Mouse (Mus musculus): ENCODE measurements at regions not wholly inside any gene's neighbourhood (a gene's known extent, or its start where the extent isn't known, plus 50 kb on each side); places are given as distances from the start of the nearest gene placed in this dataset.

DNA sequence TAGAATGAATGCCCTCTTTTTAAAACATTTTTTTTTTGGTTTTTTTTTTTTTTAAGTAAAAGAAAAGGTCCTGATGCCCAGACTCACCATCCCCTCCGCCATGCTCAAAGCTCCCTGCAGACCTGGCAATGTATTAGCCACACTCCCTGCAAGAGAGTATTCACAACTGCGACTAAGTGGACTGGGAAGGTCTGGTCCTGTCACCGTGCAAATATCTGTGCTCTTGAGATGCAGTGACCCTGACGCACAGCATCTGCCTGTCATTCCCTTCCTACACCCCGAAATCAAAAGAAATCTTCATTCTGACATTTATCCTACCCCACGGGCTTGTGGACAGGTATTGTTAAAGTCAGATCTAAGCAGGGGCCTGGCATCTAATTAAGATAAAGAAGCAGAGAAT is 95.4 kb upstream of the Dio3 start:
- no peak overlapping the region for H3K4me3 ChIP-seq
- no peak overlapping the region for H3K27ac ChIP-seq
- DNase-seq = no peak
- intact Hi-C loops (cut with DNase I) = no loop called here
- TF ChIP-seq CTCF (IDR thresholded peaks at IDR 0.05) = no peak

- H3K27ac ChIP-seq = no peak overlapping the region
- DNase-seq = no peak
- H3K4me3 ChIP-seq = no peak overlapping the region
- intact Hi-C loops (cut with DNase I) = no loop called here
- no peak for TF ChIP-seq CTCF (IDR thresholded peaks at IDR 0.05)
These were observed 93.5 kb upstream of the Dio3 start for GRCm38 (mm10) chr12:110185399-110185798.

DNA sequence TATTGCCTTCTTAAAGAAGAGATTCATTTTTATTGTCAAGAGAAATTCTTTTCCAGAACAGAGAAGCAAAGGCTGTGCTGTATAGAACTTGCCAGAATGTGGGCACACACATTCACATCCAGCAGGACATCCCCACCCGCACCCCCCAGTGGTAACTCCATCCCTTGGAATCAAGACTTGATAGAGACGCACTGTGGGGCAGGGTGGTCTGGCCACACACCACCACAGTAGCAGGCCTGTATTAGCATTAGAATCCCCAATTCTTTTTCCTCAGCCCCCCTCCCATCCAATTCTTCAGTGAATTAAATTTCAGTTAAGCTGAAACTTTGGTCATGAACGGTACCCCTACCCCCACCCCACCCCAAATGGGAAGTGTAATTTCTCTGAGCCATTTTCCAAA is 92.5 kb upstream of the Dio3 start:
- no peak overlapping the region for H3K4me3 ChIP-seq
- TF ChIP-seq CTCF (IDR thresholded peaks at IDR 0.05) = no peak
- intact Hi-C loops (cut with DNase I) = no loop called here
- no peak overlapping the region for H3K27ac ChIP-seq
- no peak for DNase-seq

DNA sequence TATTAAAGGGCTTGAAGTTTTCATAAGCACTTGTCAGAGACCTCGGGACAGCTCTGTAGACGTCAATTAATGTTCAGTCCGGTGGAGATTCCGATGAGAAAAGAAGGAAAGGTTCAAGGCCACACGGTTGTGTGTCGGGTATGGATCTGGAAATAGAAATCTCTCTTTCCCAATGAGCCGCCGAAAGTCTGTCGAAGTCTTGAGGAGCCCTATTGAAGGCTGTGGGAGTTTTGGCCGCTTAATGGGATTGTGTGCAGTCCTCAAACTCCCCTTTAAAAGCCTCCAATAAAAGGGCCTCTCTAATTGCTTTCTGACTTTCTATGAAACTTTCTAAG is 92.0 kb upstream of the Dio3 start:
- H3K27ac ChIP-seq = no peak overlapping the region
- no peak overlapping the region for H3K4me3 ChIP-seq
- DNase-seq = no peak
- TF ChIP-seq CTCF (IDR thresholded peaks at IDR 0.05) = no peak
- intact Hi-C loops (cut with DNase I) = no loop called here

DNA sequence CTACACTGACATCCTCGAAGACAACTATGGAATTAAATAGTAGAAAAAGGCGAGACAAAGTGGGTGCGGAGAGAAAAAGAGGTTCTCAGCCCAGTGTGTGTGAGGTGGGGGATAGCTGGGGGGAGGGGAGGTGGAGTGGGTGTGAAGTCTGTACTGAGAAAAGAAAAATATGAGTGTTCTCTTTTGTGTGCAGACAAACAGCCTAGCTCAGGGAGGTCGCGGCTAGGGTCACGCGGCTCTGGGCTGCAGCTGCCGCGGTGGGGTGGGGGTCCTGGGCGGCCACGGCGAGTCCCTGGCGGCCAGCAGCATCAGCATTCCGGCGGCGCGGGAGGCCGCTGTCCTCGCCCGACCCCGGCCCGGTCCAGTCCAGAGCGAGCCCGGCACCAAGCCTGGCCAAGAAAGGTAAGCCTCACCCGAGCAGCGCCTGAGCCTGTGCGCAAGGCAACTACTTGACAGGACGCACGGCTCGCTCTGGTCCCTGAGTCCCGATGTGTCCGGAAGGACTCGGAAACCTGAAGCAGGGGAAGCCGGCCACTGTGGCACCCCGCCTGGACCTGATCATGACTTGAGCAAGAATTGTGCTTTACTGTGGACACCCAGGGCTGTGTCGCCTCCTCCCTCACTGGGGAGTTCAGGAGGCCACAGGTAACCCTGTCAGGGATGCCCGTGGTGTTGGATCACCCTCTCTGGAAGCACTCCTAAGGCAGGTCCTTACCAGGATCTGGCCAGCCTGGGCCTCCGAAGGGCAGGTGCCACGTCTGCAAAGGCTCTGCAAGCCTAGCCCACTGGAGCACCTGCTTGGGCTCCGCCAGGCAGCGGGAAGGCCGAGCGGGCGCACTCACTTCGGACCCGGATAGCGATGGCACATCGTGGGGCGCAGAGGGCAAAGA is 91.4 kb upstream of the Dio3 start:
- intact Hi-C loops (cut with DNase I) = no loop called here
- no peak for TF ChIP-seq CTCF (IDR thresholded peaks at IDR 0.05)
- no peak overlapping the region for H3K27ac ChIP-seq
- no peak overlapping the region for H3K4me3 ChIP-seq
- DNase-seq = no peak

- intact Hi-C loops (cut with DNase I) = no loop called here
- DNase-seq = no peak
- no peak for TF ChIP-seq CTCF (IDR thresholded peaks at IDR 0.05)
- H3K4me3 ChIP-seq = no peak overlapping the region
- H3K27ac ChIP-seq = no peak overlapping the region
These were observed 90.7 kb upstream of the Dio3 start for GRCm38 (mm10) chr12:110188136-110188631.

DNA sequence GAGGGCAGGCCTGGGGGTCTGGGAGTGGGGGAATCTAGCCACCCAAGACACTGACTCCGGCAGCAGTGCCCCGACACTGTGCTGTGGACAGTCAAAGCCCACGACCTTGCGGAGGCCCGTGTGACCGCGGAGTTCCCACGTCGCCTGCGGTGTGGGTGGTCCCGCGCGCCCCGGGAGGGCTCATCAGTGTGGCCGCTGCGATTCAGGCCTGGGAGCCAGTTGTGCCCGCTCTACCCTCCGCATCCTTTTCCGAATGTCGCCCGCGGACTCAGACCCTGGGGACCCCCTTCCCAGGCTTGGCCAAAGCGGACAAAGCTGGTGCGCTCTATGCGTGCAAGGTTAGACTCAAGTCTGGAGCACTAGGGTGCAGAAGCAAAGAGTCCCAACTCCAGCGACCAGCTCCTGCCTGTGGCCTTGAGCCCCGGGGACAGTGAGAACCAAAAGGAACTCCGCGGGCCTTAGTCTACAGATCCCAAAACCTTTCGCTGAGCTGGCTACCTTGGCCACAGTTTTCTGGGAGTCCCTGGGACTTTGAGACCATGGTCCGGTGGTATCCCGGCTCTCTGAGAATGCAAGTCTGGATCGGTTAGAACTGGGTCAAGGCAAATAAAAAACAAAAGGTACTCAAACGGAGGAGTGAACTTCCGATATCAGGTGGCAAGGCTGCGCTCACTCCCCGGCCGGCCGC is 90.1 kb upstream of the Dio3 start:
- no peak overlapping the region for H3K27ac ChIP-seq
- no peak overlapping the region for H3K4me3 ChIP-seq
- no peak for DNase-seq
- TF ChIP-seq CTCF (IDR thresholded peaks at IDR 0.05) = no peak
- intact Hi-C loops (cut with DNase I) = no loop called here

GRCm38 (mm10) chr12:110189329-110189642 is 89.6 kb upstream of the Dio3 start:
- DNase-seq = no peak
- H3K4me3 ChIP-seq = no peak overlapping the region
- TF ChIP-seq CTCF (IDR thresholded peaks at IDR 0.05) = no peak
- intact Hi-C loops (cut with DNase I) = no loop called here
- no peak overlapping the region for H3K27ac ChIP-seq

DNA sequence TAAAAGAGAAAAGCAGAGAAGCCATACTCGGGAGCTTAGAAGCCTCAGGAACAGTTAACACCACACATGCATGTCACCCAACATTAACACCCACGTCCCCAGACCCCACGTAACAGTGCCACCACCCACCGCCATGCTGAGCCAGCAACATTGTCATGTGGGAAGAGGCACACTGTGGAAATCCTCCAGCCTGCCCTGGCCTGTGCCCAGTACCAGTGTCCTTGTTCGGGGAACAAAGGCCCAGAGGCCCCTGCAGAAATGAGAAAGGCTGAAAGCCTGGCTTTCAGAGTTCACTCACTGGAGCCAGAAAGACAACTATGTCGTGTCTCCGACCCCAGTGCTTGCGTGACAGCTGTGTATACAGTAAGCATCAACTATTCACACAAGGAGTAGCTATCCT is 86.7 kb upstream of the Dio3 start:
- TF ChIP-seq CTCF (IDR thresholded peaks at IDR 0.05) = no peak
- Histone ChIP-seq H3K27ac (no peak overlapping the region), H3K4me3 (no peak overlapping the region)
- no peak for DNase-seq
- intact Hi-C loops (cut with DNase I) = no loop called here

DNA sequence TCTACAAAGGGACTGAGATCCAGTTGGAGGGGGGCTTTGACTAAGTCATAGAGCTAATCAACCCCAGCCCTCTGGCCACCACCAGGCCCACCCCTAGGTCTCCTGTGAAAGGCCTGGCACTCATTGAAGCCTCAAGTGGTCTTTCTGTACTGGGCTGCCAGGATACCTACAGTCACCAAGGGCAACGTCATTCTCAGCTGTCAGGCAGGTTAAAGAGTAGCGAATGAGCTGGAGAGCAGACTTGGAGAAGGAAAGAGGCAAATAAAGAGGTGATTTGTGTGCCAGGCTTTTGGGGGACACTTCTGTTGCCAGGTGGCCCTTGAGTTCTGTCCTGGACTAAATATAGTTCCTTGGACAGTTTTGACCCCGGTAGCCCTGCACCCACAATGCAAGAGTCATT is 81.5 kb upstream of the Dio3 start:
- DNase-seq = no peak
- H3K4me3 ChIP-seq = no peak overlapping the region
- H3K27ac ChIP-seq = no peak overlapping the region
- intact Hi-C loops (cut with DNase I) = no loop called here
- TF ChIP-seq CTCF (IDR thresholded peaks at IDR 0.05) = no peak

GRCm38 (mm10) chr12:110200471-110200870 is 78.4 kb upstream of the Dio3 start:
- no peak for TF ChIP-seq CTCF (IDR thresholded peaks at IDR 0.05)
- Histone ChIP-seq H3K27ac (no peak overlapping the region), H3K4me3 (no peak overlapping the region)
- intact Hi-C loops (cut with DNase I) = no loop called here
- no peak for DNase-seq

DNA sequence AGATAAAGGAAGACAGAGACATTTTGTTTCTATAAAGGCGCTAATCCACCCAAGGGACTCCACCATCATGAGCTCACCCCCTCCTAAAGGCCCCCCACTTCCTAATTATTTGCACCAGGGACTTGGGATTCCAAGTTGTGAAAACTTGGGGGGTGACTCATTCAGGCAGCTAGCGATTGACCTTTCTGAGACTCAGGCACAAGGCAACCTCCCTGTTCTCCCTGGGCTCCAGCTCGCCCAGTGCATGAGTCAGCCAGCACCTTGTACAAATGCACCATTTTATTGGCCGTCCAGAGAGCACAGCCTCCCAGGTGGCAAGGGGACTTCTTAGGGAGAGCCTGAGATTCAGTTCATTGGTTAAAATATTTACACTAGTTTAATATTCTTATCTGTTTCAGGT is 78.0 kb upstream of the Dio3 start:
- no peak overlapping the region for H3K4me3 ChIP-seq
- no peak for TF ChIP-seq CTCF (IDR thresholded peaks at IDR 0.05)
- intact Hi-C loops (cut with DNase I) = no loop called here
- DNase-seq = no peak
- H3K27ac ChIP-seq = no peak overlapping the region

DNA sequence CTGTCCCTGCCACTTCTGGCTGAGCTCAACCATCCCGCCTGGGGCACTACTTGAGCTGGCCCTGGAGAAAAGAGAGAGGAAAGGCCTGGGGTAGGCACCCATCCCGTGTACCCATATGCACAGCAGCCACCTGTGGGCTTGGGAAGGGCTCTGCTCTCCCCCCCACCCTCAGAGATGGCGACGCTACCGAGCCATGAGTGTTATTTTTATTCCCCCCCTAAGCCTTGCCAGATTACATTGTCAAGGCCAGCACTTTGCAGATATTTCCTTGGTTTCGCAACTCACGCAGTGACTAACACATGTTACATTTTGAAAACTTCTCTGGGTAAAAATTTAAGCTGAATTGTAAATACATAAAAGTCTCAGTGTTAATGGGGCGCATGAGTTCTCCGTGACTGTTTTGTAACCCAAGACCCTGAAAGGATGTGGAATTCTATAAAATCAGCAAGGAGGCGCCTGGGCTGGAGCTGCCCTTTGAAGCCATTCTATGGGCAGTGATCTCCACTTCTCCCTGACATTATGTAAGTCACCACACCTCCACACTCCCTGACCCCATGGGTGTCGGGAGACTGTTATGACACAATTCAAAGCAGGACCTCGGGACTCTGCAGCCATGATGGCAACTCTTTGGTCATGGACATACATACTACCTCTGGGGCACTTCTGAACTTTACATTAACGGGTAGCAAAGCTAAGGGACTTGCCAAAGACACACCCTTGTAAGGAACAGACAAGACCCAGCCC is 75.4 kb upstream of the Dio3 start:
- no peak for TF ChIP-seq CTCF (IDR thresholded peaks at IDR 0.05)
- Histone ChIP-seq H3K4me3 (no peak overlapping the region), H3K27ac (peak overlapping the region; percentile 25)
- intact Hi-C loops (cut with DNase I) = no loop called here
- DNase-seq = no peak
